Mouse (Mus musculus) lung, postnatal 0 days (tissue): ENCODE measurements at regions not wholly inside any gene's neighbourhood (a gene's known extent, or its start where the extent isn't known, plus 50 kb on each side); places are given as distances from the start of the nearest gene placed in this dataset.

Experiments used
- ATAC-seq: fragments of 200-750 bp; cut with Nextera tagmentation; 2 replicates; pipeline ENCODE4 v1.8.0; 2017; ENCODE audit warnings: moderate library complexity
- DNase-seq: peaks from one replicate; pipeline ENCODE4 v3.0.0-alpha.2; 2016; ENCODE audit warnings: low spot score
- H3K27ac ChIP-seq: fragments of 300-500 bp; sonication (generic); 2 replicates; pipeline ENCODE4 v1.5.1; 2014; ENCODE audit warnings: antibody characterized with exemption, mild to moderate bottlenecking, low read length, mixed read lengths
- H3K27me3 ChIP-seq: fragments of 300-500 bp; sonication (generic); replicated peaks from 2 replicates; pipeline ENCODE4 v1.6.1; 2014; ENCODE audit warnings: low read length, mixed read lengths; ENCODE audit not compliant: insufficient read depth
- H3K36me3 ChIP-seq: fragments of 300-500 bp; sonication (generic); 2 replicates; pipeline ENCODE4 v1.6.1; 2014; ENCODE audit warnings: low read length, mixed read lengths; ENCODE audit not compliant: insufficient read depth
- H3K4me1 ChIP-seq: fragments of 300-500 bp; sonication (generic); 2 replicates; pipeline ENCODE4 v1.6.1; 2014; ENCODE audit warnings: antibody characterized with exemption, low read depth, low read length, mixed read lengths; ENCODE audit not compliant: insufficient read depth
- H3K4me2 ChIP-seq: fragments of 300-500 bp; sonication (generic); replicated peaks from 2 replicates; pipeline ENCODE4 v1.6.1; 2014; ENCODE audit warnings: low read depth, mild to moderate bottlenecking, low read length, moderate library complexity, mixed read lengths
- H3K4me3 ChIP-seq: fragments of 300-500 bp; sonication (generic); 2 replicates; pipeline ENCODE4 v1.5.1; 2014; ENCODE audit warnings: low read depth, low read length
- H3K9ac ChIP-seq: fragments of 300-500 bp; sonication (generic); replicated peaks from 2 replicates; pipeline ENCODE4 v1.6.1; 2014; ENCODE audit warnings: low read depth, mild to moderate bottlenecking
- H3K9me3 ChIP-seq: fragments of 300-500 bp; sonication (generic); 2 replicates; pipeline ENCODE4 v1.6.1; 2016; ENCODE audit warnings: low read length, mixed read lengths
- CTCF ChIP-seq: IDR thresholded peaks from 2 replicates; pipeline ENCODE4 v1.5.1; 2016; ENCODE audit warnings: antibody characterized with exemption, mild to moderate bottlenecking
- EP300 ChIP-seq: IDR thresholded peaks from 2 replicates; pipeline ENCODE4 v1.6.1; 2016; ENCODE audit warnings: antibody characterized with exemption, mild to moderate bottlenecking, control low read depth
- WGBS: fragments of 180-500 bp; shearing (Covaris S2); extraction: QIAGEN DNeasy Blood & Tissue Kit; methylation state at CpG from one replicate; pipeline ENCODE4 v1.1.7; 2014; 5-methylcytosine and 5-hydroxymethylcytosine counted together

GRCm38 (mm10) chr8:103879505-103879904 is 221.9 kb upstream of the Cdh5 start:
- peak; percentile 44 for DNase-seq
- H3K36me3 ChIP-seq: no peaks in the 10 kb centered on the region
- H3K4me3 ChIP-seq: no peak overlapping the region
- no peaks in the 10 kb centered on the region for H3K9me3 ChIP-seq
- H3K9ac ChIP-seq: no peak overlapping the region
- peaks cover 2% of the 10 kb centered on the region; the same call in 1 of the 2 replicates for H3K4me1 ChIP-seq
- H3K27me3 ChIP-seq: no peaks in the 10 kb centered on the region
- TF ChIP-seq CTCF (no peak), EP300 (no peak)
- WGBS: 64% methylated on average over 2 of the region's 2 CpGs
- no peak overlapping the region for H3K4me2 ChIP-seq
- ATAC-seq: peak; percentile 49; the same call in 1 of the 2 replicates
- H3K27ac ChIP-seq: no peak overlapping the region

GRCm38 (mm10) chr8:103880431-103881145 is 220.8 kb upstream of the Cdh5 start:
- Histone ChIP-seq H3K36me3 (no peaks in the 10 kb centered on the region), H3K9ac (no peak overlapping the region), H3K4me1 (no peaks in the 10 kb centered on the region), H3K4me2 (no peak overlapping the region), H3K9me3 (no peaks in the 10 kb centered on the region), H3K4me3 (no peak overlapping the region), H3K27ac (no peak overlapping the region), H3K27me3 (no peaks in the 10 kb centered on the region)
- peak; percentile 32; the same call in 1 of the 2 replicates for ATAC-seq
- WGBS: 64% methylated on average over 14 of the region's 14 CpGs
- TF ChIP-seq EP300 (no peak), CTCF (no peak)
- DNase-seq: peak; percentile 30

GRCm38 (mm10) chr8:103881146-103881486 is 220.3 kb upstream of the Cdh5 start:
- Histone ChIP-seq H3K4me1 (no peaks in the 10 kb centered on the region), H3K4me2 (no peak overlapping the region), H3K9me3 (no peaks in the 10 kb centered on the region), H3K36me3 (no peaks in the 10 kb centered on the region), H3K27ac (no peak overlapping the region), H3K27me3 (no peaks in the 10 kb centered on the region), H3K4me3 (no peak overlapping the region), H3K9ac (no peak overlapping the region)
- no peak for TF ChIP-seq CTCF
- TF ChIP-seq EP300: no peak
- ATAC-seq: peak; percentile 59
- peak; percentile 52 for DNase-seq
- 41% methylated on average over 3 of the region's 3 CpGs for WGBS

- no peaks in the 10 kb centered on the region for H3K9me3 ChIP-seq
- TF ChIP-seq EP300: no peak
- TF ChIP-seq CTCF: no peak
- H3K9ac ChIP-seq: no peak overlapping the region
- no peaks in the 10 kb centered on the region for H3K4me1 ChIP-seq
- 89% methylated on average over 12 of the region's 12 CpGs for WGBS
- H3K36me3 ChIP-seq: no peaks in the 10 kb centered on the region
- H3K4me2 ChIP-seq: no peak overlapping the region
- H3K27me3 ChIP-seq: no peaks in the 10 kb centered on the region
- no peak overlapping the region for H3K4me3 ChIP-seq
- DNase-seq: no peak
- H3K27ac ChIP-seq: no peak overlapping the region
- ATAC-seq: no peak
These were observed 216.3 kb upstream of the Cdh5 start for GRCm38 (mm10) chr8:103884873-103885780.

GRCm38 (mm10) chr8:103894589-103894988 is 206.8 kb upstream of the Cdh5 start:
- Histone ChIP-seq H3K4me2 (no peak overlapping the region), H3K9me3 (no peaks in the 10 kb centered on the region), H3K27ac (no peak overlapping the region), H3K4me1 (no peaks in the 10 kb centered on the region), H3K27me3 (no peaks in the 10 kb centered on the region), H3K4me3 (no peak overlapping the region), H3K9ac (no peak overlapping the region), H3K36me3 (no peaks in the 10 kb centered on the region)
- no peak for TF ChIP-seq CTCF
- TF ChIP-seq EP300: no peak
- ATAC-seq (no peak), DNase-seq (no peak)
- 79% methylated on average over 6 of the region's 6 CpGs for WGBS

GRCm38 (mm10) chr8:103895132-103895531 is 206.3 kb upstream of the Cdh5 start:
- ATAC-seq (no peak), DNase-seq (no peak)
- no peaks in the 10 kb centered on the region for H3K36me3 ChIP-seq
- TF ChIP-seq EP300 (no peak), CTCF (no peak)
- H3K4me1 ChIP-seq: no peaks in the 10 kb centered on the region
- H3K27ac ChIP-seq: no peak overlapping the region
- no peaks in the 10 kb centered on the region for H3K27me3 ChIP-seq
- no peak overlapping the region for H3K4me2 ChIP-seq
- no peak overlapping the region for H3K4me3 ChIP-seq
- H3K9ac ChIP-seq: no peak overlapping the region
- no peaks in the 10 kb centered on the region for H3K9me3 ChIP-seq
- 70% methylated on average over 6 of the region's 6 CpGs for WGBS
